Mouse (Mus musculus): ENCODE results near the gene Igflr1.

Igflr1 gene

DNA sequence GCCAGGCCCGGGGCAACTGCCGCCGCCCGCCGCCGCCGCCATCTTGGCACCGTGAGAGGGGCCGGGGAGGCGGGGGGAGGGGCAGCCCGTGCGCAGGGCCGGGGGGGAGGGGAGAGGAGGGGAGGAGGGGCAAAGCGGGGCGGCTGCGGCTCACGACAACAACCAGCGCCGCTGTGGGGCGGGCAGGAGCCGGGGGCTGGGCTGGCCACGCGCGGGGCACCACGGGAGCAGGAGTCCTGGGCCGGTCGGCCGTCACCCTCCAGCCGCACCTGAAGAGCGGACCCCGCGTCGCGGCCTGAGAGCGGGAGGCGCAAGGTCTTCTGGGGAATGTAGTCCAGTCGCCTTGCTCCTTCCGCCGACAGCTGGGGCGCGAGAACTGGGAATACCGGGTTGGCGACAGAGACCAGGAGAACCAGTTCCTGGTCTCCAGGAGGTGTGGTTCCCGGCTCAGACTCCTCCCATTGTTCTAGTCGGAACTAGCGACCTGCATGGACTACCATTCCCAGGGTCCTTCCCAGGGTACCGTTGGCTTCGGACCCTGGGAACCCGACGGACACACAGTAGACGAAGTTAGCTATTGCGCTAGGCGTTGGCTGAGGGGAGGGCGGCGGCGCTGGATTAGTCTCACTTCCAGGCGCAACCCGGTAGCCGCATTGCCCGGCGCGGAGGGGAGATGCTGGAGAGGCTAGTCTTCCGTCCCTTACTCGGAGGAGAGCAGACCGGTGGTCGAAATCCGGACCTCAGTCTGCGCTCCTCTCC, 23.6 kb downstream of the Igflr1 start, which contains the start of gene Kmt2b:
TSS of gene Kmt2b (minus strand) at position 51 of the 759 bp plus-strand sequence.
- DNase-seq = peak; percentile 90

DNA sequence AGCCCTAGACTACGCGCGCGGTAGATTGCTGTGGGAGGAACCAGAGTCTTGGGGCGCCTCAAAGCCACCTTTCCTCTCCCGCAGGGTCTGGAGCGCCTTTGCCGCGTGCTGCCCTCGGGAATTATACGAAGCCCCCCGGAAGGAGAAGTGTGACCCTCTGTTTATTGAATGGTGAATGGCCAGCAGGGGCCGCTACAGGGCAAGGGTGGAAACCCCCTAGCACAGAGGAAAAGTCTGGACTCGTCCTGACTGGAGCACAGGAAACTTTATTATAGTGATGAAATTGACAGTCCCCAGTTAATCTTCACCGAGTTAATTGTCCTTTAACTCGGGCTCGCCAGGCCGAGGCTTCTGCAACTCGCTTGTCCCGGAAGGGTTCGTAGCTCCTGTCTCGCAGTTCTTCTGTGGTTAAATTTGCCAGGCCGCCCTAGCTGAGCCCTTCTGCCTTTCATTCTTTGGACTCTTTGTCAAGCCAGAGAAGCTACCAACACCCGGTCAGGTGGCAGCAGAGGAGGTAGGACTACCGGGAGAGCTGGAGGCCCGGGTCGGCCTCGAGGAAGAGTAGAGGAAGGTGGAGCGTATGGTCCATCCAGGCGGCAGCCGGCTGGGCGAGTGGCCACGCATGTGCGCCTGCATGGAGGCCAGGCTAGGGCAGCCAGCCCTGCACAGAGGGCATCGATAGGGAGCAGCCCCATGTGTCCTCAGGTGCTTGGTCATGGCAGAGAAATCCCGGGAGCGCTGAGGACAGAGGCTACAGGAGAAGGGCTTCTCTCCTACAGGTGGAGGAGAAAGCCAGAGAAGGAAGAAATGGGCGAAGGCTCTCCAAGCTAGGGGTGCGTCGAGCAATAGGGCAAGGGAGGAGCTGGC, 24.4 kb downstream of the Igflr1 start:
- DNase-seq = peak; percentile 94

DNA sequence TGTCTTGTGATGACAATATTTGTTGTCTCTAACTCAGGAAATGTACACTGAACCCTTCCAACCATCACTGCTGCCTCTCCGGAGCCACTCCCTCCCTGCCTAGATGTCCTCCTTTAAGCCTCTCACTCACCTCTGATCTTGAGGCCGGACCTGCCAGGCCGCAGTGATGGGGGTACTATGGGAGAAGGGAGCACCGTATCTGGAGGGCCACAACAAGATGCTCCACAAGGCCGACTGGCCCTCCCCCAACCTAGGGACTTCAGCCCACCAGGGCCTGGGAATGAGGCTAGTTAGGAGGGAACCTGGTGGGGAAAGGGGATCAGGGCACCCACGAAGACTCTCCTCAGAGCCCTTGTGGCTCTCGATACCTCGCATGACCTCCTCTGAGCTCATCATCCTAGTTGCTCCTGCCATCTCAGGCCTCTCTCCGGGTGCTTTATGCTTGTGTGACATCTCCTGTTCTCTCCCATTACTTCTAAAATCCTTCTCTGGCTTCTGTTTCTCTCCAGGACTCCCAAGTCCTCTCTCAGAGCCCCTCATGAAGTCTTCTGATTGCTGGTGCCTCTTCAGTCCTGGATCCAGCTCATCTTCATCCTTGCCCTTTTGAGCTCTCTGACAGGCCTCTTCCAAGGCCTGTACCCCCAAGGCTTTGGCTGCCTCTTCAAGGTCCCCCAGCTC, 25.8 kb downstream of the Igflr1 start:
- DNase-seq = no peak

DNA sequence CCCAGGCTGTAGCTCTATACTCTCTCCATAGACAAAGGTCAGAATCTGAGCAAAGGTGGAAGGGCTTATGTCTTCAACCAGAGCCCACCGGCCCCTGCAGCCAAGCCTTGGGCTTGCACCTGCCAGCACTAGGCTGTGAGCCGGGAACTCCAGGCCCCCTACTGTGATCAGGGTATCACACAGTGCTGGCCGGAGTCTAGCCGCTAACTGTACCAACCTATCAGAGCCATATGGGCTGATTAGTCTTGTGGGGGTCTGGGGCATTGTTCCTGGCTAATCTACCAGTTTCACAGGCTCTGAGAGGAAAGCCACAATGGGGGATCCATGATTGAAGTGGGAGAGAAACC, 26.4 kb downstream of the Igflr1 start:
- DNase-seq = no peak

DNA sequence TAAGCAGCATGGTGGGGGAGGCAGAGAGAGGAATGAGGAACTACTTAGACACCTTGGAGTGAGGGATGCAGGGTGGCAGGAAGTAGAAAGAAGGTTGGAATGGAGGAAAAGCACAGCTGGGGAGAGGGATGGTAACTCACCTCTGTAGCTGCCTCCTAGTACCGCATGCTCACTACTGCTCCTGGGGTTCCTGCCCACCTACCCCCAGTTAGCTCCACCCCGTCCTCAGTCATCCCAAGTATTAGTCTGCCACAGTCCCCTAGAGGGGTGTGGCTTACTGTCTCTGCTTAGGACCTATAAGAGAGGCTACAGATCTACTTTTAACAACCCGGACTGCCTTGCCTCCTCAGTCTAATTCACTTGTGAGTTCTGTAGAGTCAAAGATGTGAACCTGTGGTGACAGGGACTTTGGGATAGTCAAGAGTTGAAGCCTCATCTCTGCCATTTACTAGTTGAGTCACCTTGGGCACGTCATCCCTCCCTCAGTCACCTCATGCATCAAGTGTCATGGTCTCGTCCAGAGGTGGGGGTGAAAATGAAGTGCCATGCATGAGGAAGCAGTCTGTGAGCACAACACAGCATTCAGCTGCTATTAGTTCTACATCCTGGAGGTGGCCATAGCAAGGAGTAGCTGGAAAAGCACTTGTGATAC, 27.7 kb downstream of the Igflr1 start:
- DNase-seq = no peak

DNA sequence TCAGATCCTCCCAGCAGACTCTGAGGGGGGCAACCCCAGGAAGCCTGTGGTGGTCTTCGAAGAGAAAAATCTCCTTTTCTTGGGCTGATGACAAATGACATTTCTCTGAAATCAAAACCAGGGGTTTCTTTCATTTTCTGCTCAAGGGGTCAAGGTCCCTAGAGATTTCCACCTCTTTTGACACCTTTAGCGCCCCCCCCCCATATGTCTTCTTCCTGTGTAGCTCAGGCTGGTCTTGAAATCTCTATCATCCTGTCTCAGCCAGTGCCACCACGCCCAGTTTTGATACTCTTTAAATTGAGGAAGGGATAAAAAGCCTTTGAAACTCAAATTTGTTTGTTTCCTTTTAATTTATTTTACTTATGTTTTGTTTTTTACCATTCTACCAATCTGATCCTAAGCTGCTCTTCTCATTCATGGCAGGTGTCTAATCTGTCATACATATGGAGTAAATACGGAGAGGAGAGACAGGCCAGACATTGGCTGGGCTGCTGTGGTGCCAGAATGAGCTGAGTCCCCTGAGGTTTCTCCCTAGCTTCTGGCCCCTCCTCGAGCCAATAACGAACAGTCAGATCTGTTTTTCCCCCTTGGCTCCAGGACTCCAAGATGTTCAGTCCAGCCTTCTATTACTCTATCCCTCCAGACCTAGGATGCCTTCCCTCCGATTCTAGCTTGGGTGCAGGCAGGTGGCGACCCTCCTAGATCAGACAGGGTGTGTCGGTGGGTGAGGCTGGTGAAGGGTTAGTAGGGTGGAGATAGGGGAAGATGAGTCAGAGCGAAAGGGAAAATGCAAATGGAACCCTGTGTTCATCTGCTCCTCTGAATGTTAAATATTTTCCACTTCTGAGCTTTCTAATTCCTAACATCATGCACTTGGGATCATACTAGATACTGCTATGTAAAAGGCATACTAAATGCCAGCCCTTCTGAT, 28.6 kb downstream of the Igflr1 start:
- DNase-seq = no peak

DNA sequence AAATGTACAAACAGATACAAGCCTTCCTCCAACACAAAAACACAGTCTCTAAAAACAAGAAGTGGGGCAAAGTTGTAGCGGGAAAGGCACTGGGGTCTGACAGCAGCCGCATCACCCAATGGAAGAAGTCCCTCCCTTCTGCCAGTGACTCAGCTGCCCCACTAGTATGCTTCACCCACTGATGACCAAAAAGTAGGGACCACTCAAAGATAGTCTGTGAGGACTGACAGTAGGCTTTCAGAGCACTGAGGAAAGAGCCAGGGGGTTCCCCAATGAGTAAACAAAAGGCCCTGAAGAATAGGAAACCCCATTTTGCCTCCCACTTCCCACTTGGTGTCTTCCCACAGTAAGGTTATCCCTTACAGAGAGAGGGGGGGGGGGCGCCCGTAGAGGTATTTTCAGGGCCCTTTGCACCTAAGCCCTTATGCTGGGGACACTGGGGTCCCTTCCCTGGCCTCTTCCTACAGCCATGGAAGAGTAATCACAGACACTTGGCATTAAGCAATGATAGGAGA, 29.3 kb downstream of the Igflr1 start:
- no peak for DNase-seq

DNA sequence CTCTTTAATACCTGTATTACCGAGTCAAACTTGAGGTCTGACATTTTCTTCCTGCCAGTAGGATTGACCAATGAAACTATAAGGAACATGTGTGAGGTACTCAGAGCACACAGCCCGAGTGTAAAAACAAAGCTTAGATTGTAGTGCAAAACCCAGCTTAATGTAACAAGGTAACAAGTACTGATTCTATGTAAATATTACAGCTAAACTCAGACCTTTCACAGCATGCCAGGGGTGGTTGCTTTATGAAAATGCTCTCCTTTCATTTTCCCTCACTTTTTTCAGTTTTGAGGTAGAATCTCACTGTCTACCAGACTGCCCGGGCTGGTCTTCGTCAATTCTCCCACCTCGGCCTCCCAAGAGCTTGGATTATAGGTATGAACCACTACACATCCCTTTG, 30.9 kb downstream of the Igflr1 start:
- no peak for DNase-seq

DNA sequence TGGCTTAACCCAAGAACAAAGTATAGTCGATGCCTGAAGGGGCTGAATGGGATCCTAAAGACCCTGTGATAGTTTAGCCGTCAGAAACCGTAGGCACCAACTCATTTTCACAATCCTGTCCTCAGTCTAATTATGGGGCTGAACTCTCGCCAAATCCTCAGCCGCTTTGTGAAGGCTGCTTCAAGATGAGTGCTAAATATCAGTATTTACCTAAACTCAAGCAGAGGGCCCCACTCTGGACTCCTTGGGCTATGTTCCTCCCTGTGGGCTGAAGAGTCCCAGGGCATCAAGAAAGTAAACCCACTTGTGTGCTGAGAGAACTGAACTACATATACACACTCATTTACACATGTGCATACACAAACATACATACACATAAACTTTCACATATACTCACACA, 31.6 kb downstream of the Igflr1 start:
- no peak for DNase-seq

DNA sequence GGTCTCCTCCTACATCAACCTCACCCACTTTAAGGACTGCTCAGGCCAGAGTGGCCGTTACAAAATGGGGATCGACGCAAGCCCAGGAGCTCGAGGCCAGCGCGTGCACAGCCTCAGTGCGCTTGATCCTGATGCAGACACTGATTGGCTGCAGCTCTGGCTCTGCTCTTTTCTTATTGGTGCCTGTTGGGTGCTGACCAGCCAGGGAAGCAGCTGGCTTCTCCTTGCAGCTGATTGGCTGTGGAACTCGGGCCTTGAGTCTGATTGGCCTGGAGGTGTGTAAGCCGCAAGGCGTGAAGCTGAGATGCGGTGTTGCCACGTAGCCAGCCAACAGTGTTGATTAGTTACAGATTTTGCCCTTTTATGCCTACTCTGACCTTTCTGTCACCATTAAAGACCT, 33.6 kb downstream of the Igflr1 start, which contains the start of gene Zbtb32:
TSS of gene Zbtb32 (minus strand) at position 124 of the 400 bp plus-strand sequence.
- no peak for DNase-seq

DNA sequence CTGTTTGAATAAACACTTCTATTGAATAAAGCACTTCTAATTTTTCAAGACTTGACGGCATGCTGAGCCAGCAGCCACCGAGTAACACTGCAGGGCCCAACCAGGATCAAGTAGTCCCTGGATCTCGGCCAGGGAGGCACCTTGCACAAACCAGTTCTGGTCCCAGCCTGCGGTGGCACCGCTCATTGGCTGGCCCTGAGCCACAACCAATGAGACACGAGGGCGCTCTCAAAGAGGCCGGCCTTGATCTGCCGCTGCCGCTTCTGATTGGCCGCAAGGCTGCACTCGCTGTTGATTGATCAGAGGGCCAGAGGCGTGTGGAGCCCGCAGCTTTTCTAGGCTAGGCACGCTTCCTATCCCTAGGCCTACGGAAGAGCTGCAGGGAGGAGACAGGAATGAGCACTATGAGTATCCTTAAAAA, 34.7 kb downstream of the Igflr1 start:
- peak; percentile 74 for DNase-seq

DNA sequence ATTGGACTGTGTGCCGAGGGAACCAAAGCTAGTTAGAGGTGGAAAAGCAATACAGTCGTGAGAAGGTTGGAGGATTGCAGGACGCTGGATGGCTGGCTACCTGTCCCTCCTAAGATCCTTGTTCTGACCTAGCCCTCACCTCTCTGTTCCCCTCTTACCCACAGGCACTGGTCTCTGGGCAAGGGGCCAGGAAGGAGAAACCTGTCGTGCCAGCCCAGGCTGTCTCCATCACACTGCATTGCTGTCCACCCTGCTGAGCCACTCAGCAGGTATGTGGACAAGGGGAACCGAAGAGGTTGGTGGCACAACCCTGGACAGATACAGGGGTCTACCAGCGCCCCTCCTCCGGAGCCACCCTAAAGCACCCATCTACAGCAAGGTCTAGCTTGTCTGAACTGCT, 35.4 kb downstream of the Igflr1 start:
- no peak for DNase-seq

DNA sequence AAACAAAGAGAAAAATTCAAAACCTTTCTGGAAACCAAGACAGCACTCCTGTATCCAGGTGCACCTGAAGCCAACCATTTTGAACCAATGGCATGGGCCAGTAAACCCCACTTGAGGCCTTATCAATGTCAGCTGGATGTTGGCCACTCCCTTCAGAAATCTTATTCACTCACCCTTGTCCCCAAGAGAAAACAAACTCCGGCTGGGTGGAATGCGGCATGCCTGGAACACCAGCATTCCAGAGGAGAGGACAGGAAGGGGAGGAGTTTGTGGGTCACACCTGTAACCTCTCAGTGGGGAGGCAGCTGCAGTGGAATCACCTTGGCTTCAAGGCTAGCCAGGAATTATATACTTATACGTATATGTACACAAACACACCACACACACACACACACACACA, 37.4 kb downstream of the Igflr1 start:
- no peak for DNase-seq

DNA sequence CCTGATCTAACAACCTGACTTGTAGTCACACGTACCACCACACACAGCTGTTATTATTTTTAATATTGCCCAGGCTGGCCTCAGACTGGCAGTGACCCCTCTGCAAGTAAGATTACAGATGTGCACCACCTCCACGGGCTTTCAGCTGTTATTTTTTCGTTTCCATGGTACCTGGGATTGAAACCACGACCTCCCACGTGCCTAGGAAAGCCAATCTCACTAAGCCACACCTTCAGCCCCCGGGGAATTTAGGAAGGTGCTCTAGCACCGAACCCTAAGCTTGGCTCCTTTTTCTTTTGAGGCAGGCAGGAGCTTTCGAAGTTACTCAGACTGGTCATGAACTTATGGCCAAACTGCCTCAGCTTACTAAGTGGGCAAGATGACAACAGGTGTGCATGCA, 39.2 kb downstream of the Igflr1 start:
- no peak for DNase-seq

DNA sequence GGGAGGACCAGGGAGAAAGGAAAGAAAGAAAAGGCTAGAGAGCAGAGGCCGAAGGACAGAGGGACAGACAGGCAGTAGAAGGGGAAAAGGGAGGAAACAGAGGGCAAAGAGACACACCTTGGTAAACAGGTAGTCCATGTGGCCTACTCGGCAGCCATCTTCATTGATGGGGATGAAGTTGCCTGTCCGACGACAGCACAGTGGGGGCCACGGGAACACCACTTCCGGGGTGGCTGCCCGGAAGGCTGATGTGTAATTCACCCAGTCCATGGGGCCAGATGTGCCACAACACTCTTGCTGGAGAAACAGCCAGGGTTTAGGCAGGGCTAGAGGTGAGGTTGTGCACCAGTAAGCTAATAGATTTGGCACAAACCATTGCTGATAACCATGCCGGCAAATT, 39.7 kb downstream of the Igflr1 start:
- DNase-seq = no peak

DNA sequence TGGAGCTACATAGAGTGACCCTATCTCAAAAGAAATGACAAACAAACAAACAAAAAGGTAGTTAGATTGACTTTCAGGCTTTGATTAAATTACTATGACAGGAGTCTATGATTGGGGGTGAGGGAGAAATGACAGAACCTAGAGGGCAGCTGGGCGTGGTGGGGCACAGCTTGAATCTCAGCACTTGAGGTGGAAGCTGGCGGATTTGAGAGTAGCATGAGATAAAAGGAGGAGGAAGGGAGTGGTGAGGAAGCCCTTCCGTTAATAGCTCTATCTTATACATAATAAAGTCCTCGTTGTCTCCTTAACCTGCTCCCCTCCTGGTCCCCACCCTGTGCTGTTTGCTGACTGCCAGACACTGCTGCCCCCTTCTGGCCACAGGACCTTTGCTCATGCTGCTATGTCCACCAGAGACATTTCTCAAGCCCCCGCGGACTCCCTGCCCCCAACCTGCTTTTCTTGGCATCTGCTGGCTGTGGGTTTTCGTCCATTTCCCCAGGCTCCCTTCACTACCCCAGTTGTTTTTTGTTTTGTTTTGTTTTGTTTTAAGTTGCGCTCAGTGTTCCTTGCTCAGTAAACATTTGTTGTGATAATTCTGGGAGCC, 42.6 kb downstream of the Igflr1 start:
- DNase-seq = peak; percentile 84

DNA sequence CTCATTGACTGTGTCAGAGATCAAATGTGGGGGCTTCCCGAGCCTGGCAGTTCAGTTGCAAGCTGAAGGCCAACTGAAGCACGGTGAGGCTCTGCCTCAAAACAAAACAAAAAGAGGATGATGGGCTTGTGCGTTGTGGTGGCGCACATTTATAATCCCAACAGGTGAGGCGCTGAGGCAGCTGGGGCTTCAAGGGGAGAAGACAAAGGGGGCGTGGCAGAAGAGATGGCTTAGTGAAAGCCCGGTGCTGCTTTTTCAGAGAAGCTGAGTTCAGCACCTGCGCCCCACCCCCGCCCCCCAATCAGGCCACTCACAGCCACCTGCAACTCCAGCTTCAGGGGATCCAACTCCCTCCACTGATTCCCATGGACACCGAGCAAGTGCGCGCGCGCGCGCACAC, 43.2 kb downstream of the Igflr1 start:
- peak; percentile 39 for DNase-seq

DNA sequence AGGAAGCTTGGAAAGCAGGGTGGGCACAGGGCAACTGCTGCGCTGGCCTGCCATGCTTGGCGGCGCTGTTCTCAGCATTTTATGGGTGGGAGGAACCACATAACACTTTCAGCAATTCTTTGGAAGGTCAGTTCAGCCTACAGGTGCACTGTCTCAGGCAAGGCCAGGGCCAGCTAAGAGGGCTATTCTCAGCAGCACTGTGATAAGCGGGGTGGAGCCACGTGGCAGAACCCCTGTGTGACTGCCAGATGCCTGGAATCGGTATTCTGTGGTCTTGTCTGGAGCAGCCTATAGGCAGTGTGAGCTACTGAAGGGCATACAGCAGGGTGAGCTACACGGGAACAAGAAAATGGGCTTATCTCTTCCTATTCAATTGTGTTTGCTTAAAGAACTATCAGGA, 44.8 kb downstream of the Igflr1 start:
- DNase-seq = no peak

DNA sequence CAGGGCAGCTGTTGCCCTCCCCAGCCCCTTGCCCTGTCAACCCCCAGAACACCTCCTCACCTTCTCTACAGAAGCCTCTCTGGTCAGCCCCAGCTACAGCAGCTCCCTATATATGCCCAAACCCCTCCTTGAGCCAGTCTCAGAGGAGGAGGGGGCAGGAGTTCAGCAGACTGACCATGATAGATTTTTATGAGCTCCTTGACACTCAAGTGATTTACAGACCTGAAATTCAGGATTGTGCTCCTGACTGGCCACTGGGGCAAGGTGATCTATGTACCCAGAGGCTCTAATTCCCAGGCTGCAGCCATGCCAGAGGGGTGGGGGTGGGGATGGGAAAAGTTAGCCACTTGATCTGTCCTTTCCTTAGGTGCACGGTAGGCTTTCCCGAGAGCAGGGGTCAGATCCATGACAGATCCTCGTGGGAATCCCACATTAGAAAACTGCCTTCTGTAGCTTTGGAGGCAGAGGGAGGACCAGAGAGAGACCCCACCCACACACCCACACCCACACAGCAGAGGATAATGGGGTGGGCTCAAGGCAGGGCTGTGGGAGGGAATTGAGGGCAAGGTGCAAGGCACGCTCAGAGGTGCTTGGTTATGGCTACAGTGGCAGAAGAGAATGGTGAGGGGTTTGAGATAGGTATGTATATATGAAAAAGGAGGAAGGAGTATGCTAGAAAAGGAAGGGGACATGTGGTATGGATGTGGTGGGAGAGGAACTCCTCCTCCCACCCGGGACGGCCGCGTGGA, 47.6 kb downstream of the Igflr1 start, which contains the start of gene Upk1a:
TSS of gene Upk1a (minus strand) at position 194 of the 749 bp plus-strand sequence.
- no peak for DNase-seq

DNA sequence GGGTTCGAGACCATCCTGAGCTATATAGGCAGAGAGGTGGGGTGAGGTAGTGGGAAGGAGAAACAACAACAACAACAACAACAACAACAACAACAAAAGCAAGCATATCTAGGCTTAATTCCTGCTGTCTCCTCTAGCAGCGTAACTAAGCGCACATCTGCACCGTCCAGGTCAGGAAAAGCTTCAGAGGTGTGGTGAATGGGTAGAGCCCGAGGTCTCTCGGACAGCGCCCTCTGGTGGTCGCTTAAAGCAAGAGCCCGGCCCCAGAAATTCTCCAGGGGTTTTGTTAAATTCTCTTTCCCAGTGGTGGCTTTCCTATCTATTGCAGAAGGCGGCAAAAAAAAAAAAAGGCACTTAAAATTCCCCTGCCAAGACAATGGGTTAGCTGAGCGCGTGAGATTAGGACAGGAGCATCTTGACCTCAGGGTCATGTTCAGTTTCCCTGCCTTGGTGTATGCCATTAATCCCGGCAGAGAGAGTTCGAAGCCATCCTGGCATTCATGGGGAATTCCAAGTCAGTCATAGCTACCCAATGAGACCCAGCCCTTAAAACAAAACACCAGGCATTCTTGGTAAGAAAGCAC, 48.4 kb downstream of the Igflr1 start:
- DNase-seq = peak; percentile 85
